Mouse (Mus musculus): Measurements from ENCODE around the gene Utp20.

Utp20 gene

DNA sequence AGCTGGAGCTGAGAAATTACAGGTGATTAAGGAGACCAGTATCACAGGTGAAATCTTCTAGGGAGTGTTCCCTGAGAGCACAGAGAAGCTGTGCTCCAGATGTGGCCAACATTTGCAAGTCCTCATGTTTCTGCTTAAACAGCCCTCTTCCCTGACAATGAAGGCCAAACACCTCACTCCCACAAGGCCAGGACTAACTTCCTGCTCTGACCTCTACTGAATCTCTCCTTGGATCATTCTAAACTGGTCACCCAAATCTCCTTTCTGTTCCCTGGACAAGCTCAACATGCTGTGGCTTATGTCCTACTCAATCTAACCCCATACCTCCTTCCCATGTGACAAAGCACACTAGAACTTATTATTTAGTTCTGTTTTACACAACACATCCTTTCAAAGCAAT lies 29.2 kb downstream of the Utp20 start:
- TF ChIP-seq GATA4 (IDR thresholded peaks at IDR 0.05; ENCODE audit: insufficient replicate concordance, low read length), result no peak

DNA sequence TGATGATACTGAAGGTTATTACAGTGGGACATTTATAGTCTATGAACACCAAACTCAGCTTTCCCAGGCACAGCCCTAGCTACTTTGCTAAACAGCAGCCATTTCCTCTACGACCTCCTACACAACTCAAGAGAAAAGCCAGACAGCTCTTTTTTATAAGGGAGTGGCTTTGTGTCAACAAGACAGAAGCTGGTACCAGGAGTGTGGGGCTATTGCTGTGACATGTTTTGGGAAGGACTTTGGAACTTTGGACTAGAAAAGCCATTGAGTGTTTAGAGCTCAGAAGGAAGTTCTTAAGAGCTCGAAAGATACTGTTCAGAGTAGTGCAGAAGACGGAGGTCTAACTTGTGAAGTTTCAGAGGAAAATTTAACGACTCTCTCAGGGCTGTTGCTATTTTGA lies 29.7 kb downstream of the Utp20 start:
- no peak for TF ChIP-seq GATA4 (IDR thresholded peaks at IDR 0.05; ENCODE audit: insufficient replicate concordance, low read length)

DNA sequence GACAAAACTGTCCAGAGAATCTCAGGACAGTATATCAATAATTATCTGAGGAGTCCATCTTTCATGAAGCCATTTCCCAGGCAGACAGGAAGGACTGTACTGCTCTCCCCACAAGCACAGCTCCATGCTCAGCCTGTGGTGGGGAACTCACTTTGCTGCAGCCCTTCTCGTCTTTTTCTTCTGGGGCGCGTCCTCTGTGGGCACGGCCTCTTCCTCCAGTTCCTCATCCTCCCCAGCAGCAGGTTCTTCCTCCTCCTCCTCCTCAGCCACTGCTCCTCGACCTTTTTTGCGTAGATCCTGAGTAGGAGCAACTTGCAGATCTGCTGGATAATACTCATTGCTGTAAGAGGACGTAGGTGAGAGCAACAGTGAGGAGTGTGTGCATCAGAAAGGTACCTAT lies 31.4 kb downstream of the Utp20 start:
- no peak for TF ChIP-seq GATA4 (IDR thresholded peaks at IDR 0.05; ENCODE audit: insufficient replicate concordance, low read length)

DNA sequence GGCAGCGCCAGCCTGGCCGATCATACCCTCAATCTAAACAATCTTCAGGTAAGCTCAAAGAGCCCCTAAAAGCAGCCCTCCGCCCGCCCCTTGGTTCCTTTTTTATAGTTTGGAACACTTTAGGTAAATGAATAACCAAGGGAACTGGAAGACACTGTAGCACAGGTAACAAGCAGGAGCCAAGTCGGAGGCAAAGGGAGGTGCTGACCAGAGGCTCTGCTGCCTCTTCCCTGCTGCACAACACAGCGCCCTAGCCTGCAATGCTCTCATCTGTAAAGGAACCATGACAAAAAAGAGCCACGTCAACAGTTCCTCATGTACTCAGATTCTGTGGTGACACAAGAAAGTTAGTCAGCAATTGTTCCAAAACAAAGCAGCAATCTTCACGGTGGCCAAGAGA lies 32.0 kb downstream of the Utp20 start:
- no peak for TF ChIP-seq GATA4 (IDR thresholded peaks at IDR 0.05; ENCODE audit: insufficient replicate concordance, low read length)

DNA sequence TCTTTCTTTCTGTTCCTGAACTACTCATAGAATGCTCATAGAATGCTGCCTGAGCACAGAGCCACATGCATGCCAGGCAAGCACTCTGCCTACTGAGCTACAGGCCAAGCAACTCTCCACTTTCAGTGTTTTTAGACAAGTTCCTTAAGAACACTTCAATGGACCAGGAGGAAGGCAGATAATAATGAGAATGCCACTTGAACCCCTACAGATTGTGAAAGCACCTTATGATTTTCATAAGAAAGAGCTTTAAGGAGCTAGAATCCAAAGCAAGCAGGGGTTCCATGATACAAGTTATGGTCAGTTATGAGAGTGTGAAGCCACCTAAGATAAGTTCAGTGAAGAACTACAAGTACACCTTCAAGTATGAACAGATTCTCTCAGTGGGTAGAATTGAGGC lies 32.9 kb downstream of the Utp20 start:
- no peak for TF ChIP-seq GATA4 (IDR thresholded peaks at IDR 0.05; ENCODE audit: insufficient replicate concordance, low read length)

DNA sequence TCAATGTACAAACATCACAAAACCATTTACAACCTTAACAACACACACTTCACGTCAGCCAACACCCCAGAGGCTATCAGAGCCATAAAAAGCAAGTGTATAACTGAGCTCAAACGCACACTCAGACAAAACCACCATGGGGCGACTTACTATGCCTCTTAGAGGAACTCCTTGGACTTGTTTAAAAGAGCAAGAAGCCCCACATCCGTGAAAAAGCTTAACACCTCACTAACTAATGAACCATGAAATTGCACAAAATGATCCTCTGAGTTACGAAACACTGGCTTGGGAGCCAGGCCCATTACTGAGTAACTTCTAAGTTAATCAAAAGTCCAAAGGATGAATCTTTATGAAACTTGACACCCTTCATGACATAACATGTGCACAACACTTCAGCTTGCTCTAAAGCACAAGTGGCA lies 42.1 kb downstream of the Utp20 start:
- no peak for TF ChIP-seq GATA4 (IDR thresholded peaks at IDR 0.05; ENCODE audit: insufficient replicate concordance, low read length)

DNA sequence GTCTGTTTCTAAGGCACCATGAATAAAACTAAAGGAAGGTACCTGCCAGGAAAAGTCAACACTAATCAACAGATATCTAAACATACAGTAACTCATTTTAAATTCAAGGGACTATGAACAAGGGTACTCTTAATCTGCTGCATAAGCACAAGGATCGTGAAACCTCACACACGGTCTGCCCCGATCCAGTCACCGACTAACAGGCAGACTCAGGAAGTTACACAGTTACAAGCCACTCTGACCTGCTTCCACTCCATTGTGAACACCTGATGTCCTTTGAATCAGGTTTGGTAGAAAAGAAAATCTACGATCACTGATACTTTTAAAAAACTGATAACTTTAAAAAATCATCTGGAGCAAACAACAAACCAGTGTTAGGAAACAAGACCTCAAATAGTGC lies 42.7 kb downstream of the Utp20 start:
- TF ChIP-seq GATA4 (IDR thresholded peaks at IDR 0.05; ENCODE audit: insufficient replicate concordance, low read length), result no peak

DNA sequence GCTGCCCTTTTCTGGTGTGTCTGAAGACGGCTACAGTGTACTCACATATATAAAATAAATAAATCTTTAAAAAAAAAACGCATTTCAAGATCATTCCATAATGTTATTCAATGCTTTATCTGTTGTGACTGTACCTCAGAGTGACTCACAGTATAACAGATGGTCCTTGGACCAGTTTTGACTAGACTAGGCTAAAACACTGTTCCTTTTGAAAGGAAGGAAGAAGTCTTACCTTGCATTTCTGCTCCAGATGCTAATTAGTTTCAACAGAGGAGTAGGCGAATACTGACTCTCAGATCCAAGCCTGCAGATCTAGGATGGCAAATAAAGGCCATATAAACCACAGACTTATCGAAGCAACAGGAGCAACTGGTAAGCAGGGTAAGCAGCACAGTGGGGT lies 45.9 kb downstream of the Utp20 start:
- TF ChIP-seq GATA4 (IDR thresholded peaks at IDR 0.05; ENCODE audit: insufficient replicate concordance, low read length), result no peak

DNA sequence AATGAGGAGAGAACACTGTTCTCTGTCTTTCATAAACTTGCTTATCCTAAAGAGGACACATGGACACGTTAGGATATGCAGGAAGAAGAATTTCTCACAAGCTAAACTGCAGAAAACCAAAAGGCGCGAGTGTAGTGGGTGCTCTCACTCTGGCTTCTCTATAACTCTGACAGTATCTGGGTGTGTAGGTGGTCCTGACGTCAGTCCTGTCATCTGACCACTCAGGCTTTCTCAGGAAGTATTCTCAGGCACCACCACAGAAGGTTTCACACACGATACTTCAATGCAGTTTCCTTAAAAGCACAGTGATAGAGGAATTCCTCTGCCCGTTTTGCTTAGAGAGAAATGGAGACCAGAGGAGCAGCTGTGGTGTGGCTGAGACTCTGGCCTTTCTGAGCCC lies 50.4 kb downstream of the Utp20 start:
- no peak for TF ChIP-seq GATA4 (IDR thresholded peaks at IDR 0.05; ENCODE audit: insufficient replicate concordance, low read length)

DNA sequence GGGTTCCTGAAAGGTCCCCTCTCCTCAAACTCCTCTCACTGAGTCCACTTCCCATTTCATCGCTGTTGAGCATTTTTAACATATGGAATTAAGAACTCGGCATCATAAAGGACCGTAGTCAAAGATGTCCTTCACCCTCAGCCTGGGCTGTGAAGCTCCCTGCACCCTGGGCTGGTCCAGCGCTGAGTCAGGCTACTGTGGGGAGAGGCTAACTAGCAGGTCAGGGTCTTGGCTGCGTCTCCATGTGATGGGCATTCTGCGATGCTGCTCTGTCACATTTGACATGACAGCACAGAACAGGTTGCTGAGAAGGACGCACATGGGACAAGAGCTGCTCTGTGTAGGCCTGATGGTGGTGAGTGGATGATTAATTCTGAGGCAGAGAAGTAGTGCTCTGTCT lies 56.9 kb downstream of the Utp20 start:
- no peak for TF ChIP-seq GATA4 (IDR thresholded peaks at IDR 0.05; ENCODE audit: insufficient replicate concordance, low read length)

DNA sequence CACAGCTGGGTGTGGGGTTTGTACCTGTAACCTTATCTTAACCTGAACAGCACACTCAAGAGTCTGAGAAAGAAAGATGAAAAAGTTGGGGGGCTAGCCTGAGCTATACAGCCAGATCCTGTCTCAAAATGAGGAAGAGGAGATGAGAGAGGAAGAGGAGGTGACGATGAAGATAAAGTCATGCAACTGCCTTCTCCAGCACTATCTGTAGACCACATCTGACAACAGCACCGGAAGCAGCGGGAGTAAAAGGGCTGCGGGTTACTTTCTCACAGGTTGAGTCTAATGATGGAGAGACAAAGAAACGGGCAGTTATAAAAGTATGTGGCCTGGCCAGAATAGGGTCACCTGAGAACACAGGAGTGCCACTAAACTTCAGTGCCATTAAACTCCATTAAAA lies 57.6 kb downstream of the Utp20 start:
- no peak for TF ChIP-seq GATA4 (IDR thresholded peaks at IDR 0.05; ENCODE audit: insufficient replicate concordance, low read length)

DNA sequence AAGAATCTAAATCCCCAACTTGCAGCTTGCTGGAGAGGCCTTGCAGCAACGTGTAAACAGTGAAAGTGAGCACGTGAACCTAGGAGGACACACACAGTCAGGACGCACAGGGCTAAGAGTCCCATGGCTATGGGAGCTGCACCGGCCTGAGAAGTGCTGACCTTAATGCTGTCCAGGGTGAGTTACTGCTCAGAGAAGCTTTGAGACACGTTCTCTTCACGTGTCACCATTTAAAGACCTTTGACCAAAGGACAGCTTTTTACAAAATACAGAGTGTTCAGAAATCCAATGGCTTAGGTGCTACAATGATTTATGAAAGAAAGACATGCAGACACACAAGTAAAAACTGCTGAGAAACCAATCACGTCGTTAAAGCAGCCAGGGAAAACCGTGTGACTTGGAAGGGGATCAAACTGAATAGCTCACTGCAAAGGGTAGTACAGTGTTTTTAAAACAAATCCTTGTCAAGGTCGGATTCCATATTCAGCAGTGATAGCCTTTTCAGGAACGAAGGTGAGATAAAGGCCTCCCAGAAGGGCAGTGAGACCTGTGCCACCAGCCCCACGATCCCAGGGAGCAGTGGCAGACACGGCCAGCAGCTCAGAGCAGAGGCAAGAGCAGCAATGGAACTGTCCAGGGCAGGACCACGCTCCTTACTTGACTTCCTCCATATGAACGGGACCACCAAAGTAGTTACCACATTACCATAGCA lies 61.0 kb downstream of the Utp20 start:
- TF ChIP-seq GATA4 (IDR thresholded peaks at IDR 0.05; ENCODE audit: insufficient replicate concordance, low read length), result no peak

DNA sequence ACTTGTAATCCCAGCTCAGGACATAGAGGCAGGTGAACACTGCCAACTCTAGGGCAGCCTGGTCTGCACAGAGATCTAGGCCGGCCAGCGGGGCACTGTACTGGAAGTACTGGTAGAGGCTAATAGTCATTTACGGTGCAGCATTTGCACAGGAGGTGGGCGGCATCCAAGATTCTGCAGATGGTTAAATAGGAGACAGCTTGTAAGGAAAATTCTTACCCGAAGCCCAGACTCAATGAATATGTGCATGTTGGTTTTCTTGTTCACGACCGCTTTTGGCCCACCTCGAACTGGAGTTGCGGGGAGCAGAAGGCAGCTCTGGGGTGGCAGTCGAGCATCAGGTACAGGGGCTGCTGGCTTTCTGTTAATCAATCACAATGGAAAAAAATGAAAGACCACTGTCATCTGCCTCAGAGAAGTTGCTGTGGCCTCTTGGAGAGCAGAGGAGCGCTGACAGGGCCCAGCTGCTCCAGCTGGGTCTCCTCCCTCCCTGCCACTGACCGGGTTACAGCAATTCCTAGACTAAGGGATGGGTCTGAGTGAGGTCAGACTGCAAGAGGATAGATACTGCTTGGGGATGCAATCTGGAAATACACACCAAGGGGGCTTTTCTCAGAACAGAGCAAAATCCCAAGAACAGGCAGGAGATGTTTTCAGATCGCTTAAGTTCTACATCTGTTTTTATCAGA lies 64.9 kb downstream of the Utp20 start:
- no peak for TF ChIP-seq GATA4 (IDR thresholded peaks at IDR 0.05; ENCODE audit: insufficient replicate concordance, low read length)

DNA sequence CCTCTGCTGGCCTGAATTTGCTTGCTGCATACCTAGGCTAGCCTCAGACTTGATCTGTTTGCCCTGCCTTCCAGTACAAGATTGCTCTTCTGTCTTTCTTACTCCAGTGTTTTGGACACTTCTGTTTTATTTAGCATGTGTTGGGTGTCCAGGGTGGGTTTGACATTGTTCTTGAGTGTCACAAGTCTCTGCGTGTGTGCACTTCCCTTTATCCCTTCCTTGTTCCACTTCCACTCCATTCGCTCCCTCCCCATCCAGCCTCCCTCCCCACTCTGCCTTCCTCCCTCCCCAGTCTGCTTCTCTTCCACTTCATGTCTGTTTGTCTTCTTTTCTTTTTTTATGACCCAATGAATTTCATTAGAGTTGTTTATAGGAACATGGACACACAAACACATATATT lies 85.2 kb downstream of the Utp20 start:
- TF ChIP-seq GATA4 (IDR thresholded peaks at IDR 0.05; ENCODE audit: insufficient replicate concordance, low read length), result no peak

DNA sequence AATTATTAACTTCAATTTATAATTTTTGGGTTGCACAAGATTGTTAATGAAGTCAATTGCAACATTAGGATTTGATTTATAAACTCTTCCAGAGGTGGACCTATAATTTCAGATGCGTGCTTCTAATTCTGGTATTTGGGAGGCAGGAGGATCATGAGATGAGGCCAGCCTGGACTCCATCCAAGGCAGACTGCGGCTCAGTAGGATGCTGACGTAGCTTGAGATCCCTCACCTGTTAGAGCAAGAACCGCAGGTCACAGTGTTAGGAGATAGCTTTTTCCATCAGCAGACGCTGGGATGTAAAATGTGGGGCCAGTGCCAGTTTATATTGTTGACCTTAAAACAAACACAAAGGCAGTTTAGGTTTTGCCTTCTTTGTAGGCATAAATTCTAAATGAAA lies 85.8 kb downstream of the Utp20 start:
- TF ChIP-seq GATA4 (IDR thresholded peaks at IDR 0.05; ENCODE audit: insufficient replicate concordance, low read length), result no peak

DNA sequence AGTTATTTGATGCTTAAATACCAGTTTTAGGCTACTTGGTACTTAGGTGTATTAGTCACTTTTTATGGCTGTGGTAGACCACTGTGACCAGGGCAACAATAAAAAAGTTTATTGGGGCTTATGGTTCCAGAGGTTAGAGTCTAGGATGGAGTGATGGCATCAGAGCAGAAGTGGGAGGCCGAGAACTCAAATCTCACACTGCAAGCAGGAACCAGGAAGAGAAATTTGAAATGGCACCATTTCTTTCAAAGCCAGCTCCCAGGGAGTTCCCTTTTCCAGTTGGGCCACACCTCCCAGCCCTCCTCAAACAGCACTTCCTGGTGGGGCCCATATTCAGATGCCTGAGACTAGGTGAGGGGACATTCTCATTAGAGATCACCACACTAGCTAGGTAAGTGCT lies 86.8 kb downstream of the Utp20 start:
- TF ChIP-seq GATA4 (IDR thresholded peaks at IDR 0.05; ENCODE audit: insufficient replicate concordance, low read length), result no peak

DNA sequence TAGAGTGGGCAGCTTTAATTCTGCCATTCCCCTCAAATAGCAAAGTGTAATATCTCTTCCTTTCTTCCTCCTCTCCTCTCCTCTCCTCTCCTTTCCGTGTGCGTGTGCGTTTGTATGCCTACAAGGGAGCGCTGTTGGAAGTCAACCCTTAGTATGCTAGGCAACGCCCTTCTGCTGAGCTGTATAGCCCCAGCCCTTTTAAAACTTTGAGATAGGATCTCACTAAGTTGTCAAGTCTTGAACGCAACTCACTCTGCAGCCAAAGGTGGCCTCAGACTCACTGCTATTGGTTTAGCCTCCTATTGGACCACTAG lies 94.3 kb downstream of the Utp20 start:
- no peak for TF ChIP-seq GATA4 (IDR thresholded peaks at IDR 0.05; ENCODE audit: insufficient replicate concordance, low read length)

All from liver, adult (tissue).